Mouse (Mus musculus) adrenal gland, adult 2 months (tissue): Measurements from ENCODE around the gene Tma7. TPM values are rescaled to one million over a fixed set of nuclear protein-coding genes. Genes with fewer than 3 reads are reported as not detected.
A peak's percentile ranks its signal among the peaks of the same experiment; 100 is the strongest.

Source experiments
- DNase-seq: peaks from one replicate; pipeline ENCODE4 v3.0.0; 2021
- polyA plus RNA-seq: library from polyadenylated mRNA; depleted of rRNA; stranded (reverse); fragments of >200 nt; gene quantifications from 2 replicates; pipeline ENCODE4 v1.2.3, GENCODE M21; 2012; rRNA removed
- total RNA-seq, 2 experiments: library from RNA; stranded (reverse); gene quantifications; 2 replicates each; pipeline ENCODE4 v1.2.3; 2021

Tma7 gene
- total and polyA plus RNA-seq, 3 experiments: 9.6 to 485 (median 393) TPM

GRCm38 (mm10) chr9:109041351-109041750 is 41.0 kb downstream of the Tma7 start:
- no peak for DNase-seq

GRCm38 (mm10) chr9:109040906-109041305 is 41.5 kb downstream of the Tma7 start:
- DNase-seq: no peak

- DNase-seq: no peak
Measured at GRCm38 (mm10) chr9:109040216-109040615, 42.2 kb downstream of the Tma7 start.

- no peak for DNase-seq
Measured at GRCm38 (mm10) chr9:109039681-109040080, 42.7 kb downstream of the Tma7 start.

- peak; percentile 74 for DNase-seq
Measured at GRCm38 (mm10) chr9:109038901-109039364, 43.5 kb downstream of the Tma7 start.

GRCm38 (mm10) chr9:109038086-109038895 is 44.1 kb downstream of the Tma7 start, which contains the start of gene Shisa5:
Gene Shisa5, plus strand, starts transcription at chr9:109038565.
- peak; percentile 92 for DNase-seq

- DNase-seq: no peak
Measured at GRCm38 (mm10) chr9:109032435-109032834, 50.0 kb downstream of the Tma7 start.

- DNase-seq: no peak
Measured at GRCm38 (mm10) chr9:109031686-109032085, 50.7 kb downstream of the Tma7 start.

- DNase-seq: no peak
Measured at GRCm38 (mm10) chr9:109031001-109031400, 51.4 kb downstream of the Tma7 start.

GRCm38 (mm10) chr9:109030312-109030711 is 52.1 kb downstream of the Tma7 start:
- no peak for DNase-seq

GRCm38 (mm10) chr9:109028919-109029318 is 53.5 kb downstream of the Tma7 start:
- no peak for DNase-seq

- no peak for DNase-seq
Measured at GRCm38 (mm10) chr9:109028421-109028820, 54.0 kb downstream of the Tma7 start.

- DNase-seq: no peak
Measured at GRCm38 (mm10) chr9:109027521-109027920, 54.9 kb downstream of the Tma7 start.

Other genes starting within 250 kb of the Tma7 start
- 10 to 100 TPM; 10.1 to 11.7 TPM for gene Slc26a6, start 229.3 kb downstream of the Tma7 start, total RNA-seq
- gene Slc26a6, start 229.3 kb downstream of the Tma7 start, polyA plus RNA-seq: 10.1 and 11.2 TPM in 2 replicates
- gene Tmem89, start 168.0 kb downstream of the Tma7 start, total RNA-seq: under 1 TPM in 1 of 2 experiments, not detected in 1; 0.61 TPM
- gene Tmem89, start 168.0 kb downstream of the Tma7 start, polyA plus RNA-seq: 0.15 TPM in 1 of 2 replicates, not detected in the other
- gene Uqcrc1, start 146.0 kb downstream of the Tma7 start, total RNA-seq: 100 to 1,000 TPM; 546 to 765 TPM
- gene Uqcrc1, start 146.0 kb downstream of the Tma7 start, polyA plus RNA-seq: 797 and 881 TPM in 2 replicates
- 1 to 10 TPM; 3.1 to 3.3 TPM for gene Col7a1, start 129.0 kb downstream of the Tma7 start, total RNA-seq
- 4.6 and 6.6 TPM in 2 replicates for gene Col7a1, start 129.0 kb downstream of the Tma7 start, polyA plus RNA-seq
- gene Ucn2, start 96.6 kb downstream of the Tma7 start, total RNA-seq: under 1 TPM in 1 of 2 experiments, not detected in 1; 0.58 TPM
- 0.47 and 0.50 TPM in 2 replicates for gene Ucn2, start 96.6 kb downstream of the Tma7 start, polyA plus RNA-seq
- gene Pfkfb4, start 90.8 kb downstream of the Tma7 start, total RNA-seq: 1 to 10 TPM; 5.5 to 8.7 TPM
- 10.6 and 14.1 TPM in 2 replicates for gene Pfkfb4, start 90.8 kb downstream of the Tma7 start, polyA plus RNA-seq
- gene Shisa5, start 44.0 kb downstream of the Tma7 start, total RNA-seq: 100 to 1,000 TPM; 143 to 167 TPM
- gene Shisa5, start 44.0 kb downstream of the Tma7 start, polyA plus RNA-seq: 586 and 732 TPM in 2 replicates
- 10 to 100 TPM; 19.5 to 28.2 TPM for gene Trex1, start 22.9 kb downstream of the Tma7 start, total RNA-seq
- gene Trex1, start 22.9 kb downstream of the Tma7 start, polyA plus RNA-seq: 129 and 130 TPM in 2 replicates
- 10 to 100 TPM; 12.5 to 17.5 TPM for gene Atrip, start 8.5 kb downstream of the Tma7 start, total RNA-seq
- 22.3 and 25.3 TPM in 2 replicates for gene Atrip, start 8.5 kb downstream of the Tma7 start, polyA plus RNA-seq
- 10 to 100 TPM in 1 of 2 experiments, 1 to 10 TPM in 1; 9.2 to 18.9 TPM for gene Ccdc51, start 94 bp downstream of the Tma7 start, total RNA-seq
- 11.4 and 12.6 TPM in 2 replicates for gene Ccdc51, start 94 bp downstream of the Tma7 start, polyA plus RNA-seq
- 10 to 100 TPM; 75.7 to 82.0 TPM for gene Plxnb1, start 12.8 kb upstream of the Tma7 start, total RNA-seq
- gene Plxnb1, start 12.8 kb upstream of the Tma7 start, polyA plus RNA-seq: 89.9 and 110 TPM in 2 replicates
- not detected for gene Fbxw21, start 79.5 kb upstream of the Tma7 start, total RNA-seq
- gene Fbxw21, start 79.5 kb upstream of the Tma7 start, polyA plus RNA-seq: not detected in 2 replicates
- gene Fbxw13, start 113.4 kb upstream of the Tma7 start, total RNA-seq: not detected
- not detected in 2 replicates for gene Fbxw13, start 113.4 kb upstream of the Tma7 start, polyA plus RNA-seq
- gene Fbxw20, start 152.2 kb upstream of the Tma7 start, total RNA-seq: not detected
- not detected in 2 replicates for gene Fbxw20, start 152.2 kb upstream of the Tma7 start, polyA plus RNA-seq
- gene Fbxw14, start 205.1 kb upstream of the Tma7 start, total RNA-seq: not detected
- gene Fbxw14, start 205.1 kb upstream of the Tma7 start, polyA plus RNA-seq: not detected in 2 replicates